Comparison of ENCODE assay signal across 26 mouse cellular contexts in the genomic region with DNA sequence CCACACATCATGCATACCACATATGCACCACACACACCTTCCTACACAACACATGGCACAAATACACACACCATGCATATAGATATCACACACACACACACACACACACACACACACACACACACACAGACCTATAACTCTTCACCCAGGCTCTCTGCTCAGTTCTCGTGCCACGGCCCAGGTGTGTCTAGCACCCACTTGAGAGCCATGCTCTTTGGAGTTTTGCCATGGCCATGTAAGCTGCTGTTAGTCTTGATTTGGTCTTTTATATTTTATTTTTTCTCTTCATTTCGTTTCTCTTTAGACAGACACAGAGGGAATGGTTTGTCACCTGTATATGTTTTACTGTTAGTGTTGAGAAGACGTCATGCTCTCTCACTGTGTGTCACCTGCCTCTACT.
DNase-seq lines count a peak whose midpoint lies in the region; ATAC-seq lines count a peak whose summit lies in the region.
"Had no signal": no experiment of that assay in that cellular context is flagged by ENCODE, and none has a peak within 500 bp of the region (broad histone marks: within the 10 kb centered on the region; RNA-seq: fewer than 3 reads in every experiment).

No protein-coding gene starts in this region.

- peaks cover 30% of the 10 kb centered on the region for H3K36me3 ChIP-seq in heart, embryonic 12.5 days
- peaks cover 2% of the 10 kb centered on the region; the same call in 1 of the 2 replicates for H3K36me3 ChIP-seq in lung, embryonic 16.5 days (ENCODE audit: control insufficient read depth, insufficient read depth, low read length)
- H3K36me3 ChIP-seq in megakaryocyte, embryonic 14.5 days (replicated peaks; ENCODE audit: low read length) = no peaks in the 10 kb centered on the region
- H3K36me3 ChIP-seq: forebrain, embryonic 15.5 days; G1E; heart, embryonic 15.5 days had no signal

- peaks cover 71% of the 10 kb centered on the region for H3K4me1 ChIP-seq in heart, embryonic 12.5 days (replicated peaks)
- H3K4me1 ChIP-seq in lung, embryonic 16.5 days (replicated peaks; ENCODE audit: control insufficient read depth, insufficient read depth, low read length) = peaks cover 11% of the 10 kb centered on the region
- H3K4me1 ChIP-seq in megakaryocyte, embryonic 14.5 days = peaks cover 3% of the 10 kb centered on the region; the same call in 1 of the 2 replicates

- H3K9ac ChIP-seq in heart, embryonic 12.5 days = no peak overlapping the region
- no peak overlapping the region for H3K9ac ChIP-seq in lung, embryonic 16.5 days (ENCODE audit: low read length)
- H3K9ac ChIP-seq: embryonic facial prominence, embryonic 13.5 days; forebrain, embryonic 12.5 days; forebrain, embryonic 15.5 days; heart, embryonic 15.5 days; hindbrain, embryonic 14.5 days had no signal

- H3K9me3 ChIP-seq in heart, embryonic 12.5 days (replicated peaks) = no peaks in the 10 kb centered on the region
- no peaks in the 10 kb centered on the region for H3K9me3 ChIP-seq in lung, embryonic 16.5 days (ENCODE audit: control insufficient read depth, low read length)
- peaks cover 5% of the 10 kb centered on the region; the same call in 1 of the 2 replicates for H3K9me3 ChIP-seq in megakaryocyte, embryonic 14.5 days
- H3K9me3 ChIP-seq: embryonic facial prominence, embryonic 10.5 days; embryonic facial prominence, embryonic 13.5 days; forebrain, embryonic 12.5 days; forebrain, embryonic 15.5 days; G1E; heart, embryonic 10.5 days; heart, embryonic 15.5 days had no signal

- intact Hi-C loops in heart, postnatal 14 days (cut with DNase I) = no loop called here

- ATAC-seq in heart, embryonic 12.5 days (ENCODE audit: insufficient number of reproducible peaks, low FRiP score) = no peak
- ATAC-seq in lung, embryonic 16.5 days (ENCODE audit: low read depth) = peak; percentile 56; the same call in 1 of the 2 replicates
- no peak for ATAC-seq in megakaryocyte, adult 5-6 weeks (ENCODE audit: poor library complexity, severe bottlenecking)
- ATAC-seq: forebrain, embryonic 15.5 days; inflammation-experienced regulatory T-cells, adult 6 months; Patski had no signal

- no peak overlapping the region for H3K4me2 ChIP-seq in heart, embryonic 12.5 days
- no peak overlapping the region for H3K4me2 ChIP-seq in lung, embryonic 16.5 days (ENCODE audit: low read depth, low read length)
- H3K4me2 ChIP-seq: embryonic facial prominence, embryonic 13.5 days; forebrain, embryonic 12.5 days; forebrain, embryonic 15.5 days; heart, embryonic 15.5 days; hindbrain, embryonic 14.5 days had no signal

- H3K4me3 ChIP-seq in heart, embryonic 12.5 days = no peak overlapping the region
- H3K4me3 ChIP-seq in lung, embryonic 16.5 days (ENCODE audit: low read length) = no peak overlapping the region
- peak overlapping the region; percentile 46 for H3K4me3 ChIP-seq in megakaryocyte, embryonic 14.5 days (replicated peaks)
- H3K4me3 ChIP-seq: embryonic facial prominence, embryonic 10.5 days; embryonic facial prominence, embryonic 13.5 days; erythroblast, embryonic 14.5 days; forebrain, embryonic 12.5 days; forebrain, embryonic 15.5 days; heart, embryonic 10.5 days; heart, embryonic 15.5 days had no signal

- 0 out of 2 replicates have a peak overlapping the region, but pooled peaks have one; percentile 55 for H3K27ac ChIP-seq in heart, embryonic 12.5 days (ENCODE audit: poor library complexity, severe bottlenecking)
- 0 out of 2 replicates have a peak overlapping the region, but pooled peaks have one; percentile 5 for H3K27ac ChIP-seq in lung, embryonic 16.5 days (ENCODE audit: low read length)
- H3K27ac ChIP-seq: embryonic facial prominence, embryonic 13.5 days; forebrain, embryonic 12.5 days; forebrain, embryonic 15.5 days; heart, embryonic 15.5 days; hindbrain, embryonic 14.5 days; hindbrain, postnatal 0 days had no signal

- WGBS in heart, embryonic 12.5 days = 81% methylated on average over 4 of the region's 4 CpGs
- WGBS in lung, embryonic 16.5 days = 65% methylated on average over 4 of the region's 4 CpGs

- no peaks in the 10 kb centered on the region for H3K27me3 ChIP-seq in heart, embryonic 12.5 days (replicated peaks)
- H3K27me3 ChIP-seq in lung, embryonic 16.5 days (ENCODE audit: control insufficient read depth, insufficient read depth, low read depth, low read length) = no peaks in the 10 kb centered on the region
- H3K27me3 ChIP-seq in megakaryocyte, embryonic 14.5 days (replicated peaks) = peaks cover 77% of the 10 kb centered on the region
- H3K27me3 ChIP-seq: CH12.LX; embryonic facial prominence, embryonic 13.5 days; forebrain, embryonic 12.5 days; forebrain, embryonic 15.5 days; heart, embryonic 15.5 days; Patski had no signal

- no peak for DNase-seq in heart, postnatal 14 days
- no peak for DNase-seq in lung, postnatal 10 days
- DNase-seq: adrenal gland, postnatal 10 days; adrenal gland, postnatal 36 days; B cell, adult 2 months; embryo, embryonic 11 days; heart, adult 18-20 months; heart, postnatal 10 days; heart, postnatal 4 days had no signal
